Mouse (Mus musculus) large intestine, adult 2 months (tissue): Measurements from ENCODE around the gene Ufsp1. TPM values are rescaled to one million over a fixed set of nuclear protein-coding genes. Genes with fewer than 3 reads are reported as not detected.
"Not testable (repeated sequence)": the region's sequence is repeated elsewhere in the genome, so short reads cannot be mapped to it uniquely, and the experiment has no call there.

ENCODE experiments used
- DNase-seq: peaks from one replicate; pipeline ENCODE4 v3.0.0-alpha.2; 2012; ENCODE audit warnings: low read depth, low spot score
- WGBS: fragments of 180-500 bp; shearing (Covaris S2); methylation state at CpG from one replicate; pipeline ENCODE4 v1.1.7; 2018; 5-methylcytosine and 5-hydroxymethylcytosine counted together
- polyA plus RNA-seq: library from polyadenylated mRNA; depleted of rRNA; stranded (reverse); fragments of >200 nt; gene quantifications from 2 replicates; pipeline ENCODE4 v1.2.3, GENCODE M21; 2012; rRNA removed

Ufsp1 gene
- polyA plus RNA-seq: 10.4 and 13.2 TPM in 2 replicates

DNA sequence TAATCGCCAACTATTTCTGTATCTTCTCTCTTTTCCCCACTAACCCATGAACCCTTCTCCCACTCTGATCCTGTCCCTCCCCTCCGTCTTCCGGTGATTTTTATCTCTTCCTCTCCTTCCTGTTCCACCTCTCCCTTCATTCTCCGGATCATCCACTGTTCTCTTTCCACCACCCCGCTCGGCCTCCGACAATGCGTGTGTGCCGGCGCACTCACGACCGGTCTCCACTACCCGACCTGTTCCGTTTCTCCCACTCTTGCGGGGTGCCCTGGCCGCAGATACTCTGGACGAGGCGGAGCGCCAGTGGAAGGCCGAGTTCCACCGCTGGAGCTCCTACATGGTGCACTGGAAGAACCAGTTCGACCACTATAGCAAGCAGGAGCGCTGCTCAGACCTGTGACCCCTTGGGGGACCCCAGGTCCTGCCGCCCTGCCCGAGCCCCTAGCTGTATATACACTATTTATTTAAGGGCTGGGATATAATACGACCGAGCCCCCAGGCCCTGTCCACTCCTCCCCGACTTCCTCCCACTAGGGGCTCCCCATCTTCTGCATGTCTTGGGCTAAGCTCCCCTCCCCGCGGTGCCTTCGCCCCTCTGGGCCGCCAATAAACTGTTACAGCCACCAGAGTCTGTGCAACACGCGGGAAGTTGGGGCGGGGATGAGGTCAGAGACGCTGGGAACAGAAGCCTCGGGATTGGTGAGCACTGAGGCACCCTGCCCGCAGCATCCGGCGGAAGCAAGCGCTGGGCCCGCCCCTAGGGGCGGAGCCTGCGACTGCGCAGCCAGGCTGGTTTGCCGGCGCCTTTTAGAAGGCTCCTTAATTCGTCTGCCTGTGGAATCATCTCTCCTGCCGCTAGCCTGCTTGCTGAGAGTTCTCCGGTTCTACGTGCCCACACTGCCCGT is at the start of gene Ufsp1:
Ufsp1 (plus strand) TSS at position 791 of the 905 bp plus-strand sequence.
- WGBS: under 1% methylated on average over 52 of the region's 52 CpGs
- no peak for DNase-seq

DNA sequence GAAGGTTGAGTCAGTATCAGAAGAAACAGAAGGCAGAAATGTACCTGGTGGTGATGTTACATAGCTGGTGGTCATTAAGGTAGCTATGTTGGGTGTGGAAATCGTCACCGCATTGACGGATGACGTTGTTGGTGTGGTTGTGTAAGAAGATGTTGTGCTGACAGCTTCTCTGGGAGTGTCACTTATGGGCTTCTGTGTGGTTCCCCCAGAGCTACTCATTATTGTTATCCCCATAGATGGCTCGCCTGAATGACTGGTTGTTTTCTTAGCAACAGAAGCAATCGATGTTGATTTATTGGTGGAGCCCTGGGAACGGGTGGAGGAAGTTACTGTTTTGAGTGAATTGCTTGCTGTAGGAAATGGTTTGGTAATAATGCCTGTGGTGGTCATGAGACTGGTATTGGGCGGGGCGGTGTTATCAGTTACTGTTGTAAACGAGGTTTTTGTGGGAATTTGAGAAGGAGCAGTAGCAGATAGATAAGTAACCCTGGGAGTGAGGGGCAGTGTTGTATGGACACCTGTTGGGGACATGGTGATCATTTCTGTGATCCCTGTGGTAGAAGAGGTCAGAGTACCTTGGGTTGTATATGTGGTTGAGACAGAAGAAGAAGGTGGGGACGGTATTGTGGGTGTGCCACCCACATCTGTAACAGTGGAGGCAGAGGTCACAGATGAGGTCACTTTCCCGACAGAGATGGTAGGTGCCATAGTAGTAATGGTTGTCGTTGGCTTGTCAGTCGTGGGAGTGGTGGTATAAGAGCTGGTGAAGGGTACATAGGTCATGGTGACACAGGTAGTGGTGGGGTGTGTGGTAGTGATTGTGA is 30.3 kb upstream of the Ufsp1 start:
- DNase-seq: no peak
- 20% methylated on average over 14 of the region's 14 CpGs for WGBS

DNA sequence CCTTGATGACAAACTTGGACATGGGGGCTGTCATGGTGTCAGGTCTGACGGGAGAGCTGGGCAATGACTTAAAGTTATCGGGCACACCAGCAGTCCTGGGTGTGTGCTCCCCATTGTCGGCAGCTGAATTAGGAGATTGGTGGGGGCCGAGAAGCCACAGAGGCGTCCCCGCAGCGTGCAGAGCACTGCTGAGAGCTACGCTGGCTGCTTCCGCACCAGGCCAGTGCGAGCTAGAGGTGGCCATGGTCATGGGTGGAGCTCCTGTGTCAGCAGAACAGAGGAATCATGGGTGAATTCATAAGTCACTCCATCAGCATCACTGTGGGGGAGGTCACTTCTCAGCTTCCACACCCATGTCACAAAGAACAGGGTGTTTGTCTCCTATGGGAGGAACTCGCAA is 29.6 kb upstream of the Ufsp1 start:
- WGBS: 75% methylated on average over 11 of the region's 11 CpGs

DNA sequence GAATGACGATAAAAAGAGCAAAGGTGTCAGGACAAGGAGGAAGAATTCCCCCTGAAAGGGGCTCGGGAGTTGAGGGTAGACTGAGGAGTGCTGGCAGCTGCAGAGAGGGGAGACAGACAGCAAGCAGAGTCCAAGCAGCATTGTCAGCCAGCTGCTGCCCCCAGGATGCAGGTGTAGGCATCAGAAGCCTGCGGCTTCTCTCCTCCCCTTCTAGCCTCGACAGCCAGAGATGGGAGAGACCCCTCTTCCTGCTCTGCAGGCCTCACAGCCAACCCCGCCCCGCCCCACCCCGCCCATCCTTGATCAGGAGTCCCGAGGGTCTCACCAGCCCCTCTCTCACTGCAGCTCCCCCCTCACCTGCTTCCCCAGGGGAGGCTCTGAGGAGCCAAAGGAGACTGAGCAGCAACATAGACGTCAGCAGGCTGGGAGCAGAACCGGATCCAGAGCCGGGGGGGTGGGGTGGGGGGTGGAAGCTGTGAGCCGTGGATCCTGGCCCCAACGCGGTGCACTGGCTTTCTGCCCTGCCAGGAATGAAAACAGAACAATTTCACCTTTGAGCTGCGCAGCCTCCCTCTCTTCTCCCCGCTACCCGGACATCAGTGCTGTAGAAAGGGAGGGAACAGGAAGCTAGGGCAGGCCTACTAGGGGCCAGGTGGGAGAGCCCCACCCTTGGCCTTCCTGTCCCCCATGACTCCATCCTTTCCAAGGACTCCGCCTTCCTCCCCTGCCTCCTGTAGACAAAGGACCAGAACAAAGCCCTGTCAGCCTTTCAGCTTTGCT is 26.1 kb upstream of the Ufsp1 start:
- WGBS: 5% methylated on average over 18 of the region's 18 CpGs

More for the DNA sequence above, 29.6 kb upstream of the Ufsp1 start:
- no peak for DNase-seq

DNA sequence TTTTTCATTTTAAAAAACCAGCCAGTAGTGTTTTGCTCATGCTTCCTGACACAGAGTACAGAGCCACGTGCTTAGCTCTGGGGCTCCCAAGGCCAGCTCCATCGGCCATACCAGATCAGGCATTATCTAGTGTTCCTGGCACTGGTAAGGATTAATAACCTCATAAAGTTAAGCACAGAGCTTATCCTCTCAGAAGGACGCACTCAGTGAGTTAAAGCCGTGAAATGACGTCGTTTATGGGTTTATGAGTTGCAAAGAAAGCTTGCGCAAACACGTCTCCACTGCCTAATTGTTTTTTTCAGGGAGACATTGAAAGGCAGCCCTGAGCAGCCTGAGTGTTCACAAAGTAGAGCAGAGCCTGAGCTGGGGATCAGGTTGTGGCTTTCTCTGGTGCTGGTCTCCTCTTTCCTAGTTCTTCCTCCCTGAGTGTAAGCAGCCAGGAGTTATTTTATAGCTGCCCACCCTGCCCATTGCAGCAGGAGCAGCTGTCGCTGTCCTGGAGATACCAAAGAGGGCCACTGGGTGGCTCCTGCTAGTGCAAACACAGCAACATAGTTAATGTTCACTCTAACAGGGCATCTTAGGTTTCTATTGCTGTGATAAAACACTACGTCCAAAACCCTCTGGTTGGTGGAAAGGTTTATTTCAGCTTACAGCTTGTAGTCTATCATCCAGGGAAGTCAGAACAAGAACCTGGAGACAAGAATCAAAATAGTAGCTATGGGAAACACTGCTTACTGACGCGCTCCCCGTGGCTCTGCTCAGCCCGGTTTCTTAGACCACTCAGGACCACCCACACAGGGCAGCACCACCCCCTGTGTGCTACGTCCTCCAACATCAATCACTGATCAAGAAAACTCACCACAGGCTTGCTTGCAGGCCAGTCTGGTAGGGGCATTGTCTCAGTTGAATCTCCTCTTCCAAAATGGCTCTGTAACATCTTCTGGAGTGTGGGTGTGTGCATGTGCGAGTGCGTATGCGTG is 16.8 kb upstream of the Ufsp1 start:
- peak; percentile 95 for DNase-seq
- 10% methylated on average over 18 of the region's 18 CpGs for WGBS

More for the DNA sequence above, 26.1 kb upstream of the Ufsp1 start:
- DNase-seq: no peak

DNA sequence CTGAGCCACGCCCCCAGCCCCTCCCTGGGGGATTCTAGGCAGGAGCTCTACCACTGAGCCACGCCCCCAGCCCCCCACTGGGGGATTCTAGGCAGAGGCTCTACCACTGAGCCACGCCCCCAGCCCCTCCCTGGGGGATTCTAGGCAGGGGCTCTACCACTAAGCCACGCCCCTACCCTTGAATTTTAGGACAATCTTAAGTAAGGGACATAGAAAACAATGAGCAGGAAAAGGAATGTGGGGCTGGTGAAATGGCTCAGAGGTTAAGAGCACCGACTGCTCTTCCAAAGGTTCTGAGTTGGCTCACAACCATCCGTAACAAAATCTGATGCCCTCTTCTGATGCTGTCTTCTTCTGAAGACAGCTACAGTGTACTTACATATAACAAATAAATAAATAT is 10.0 kb upstream of the Ufsp1 start:
- not testable (repeated sequence) for DNase-seq
- 82% methylated on average over 5 of the region's 6 CpGs for WGBS

DNA sequence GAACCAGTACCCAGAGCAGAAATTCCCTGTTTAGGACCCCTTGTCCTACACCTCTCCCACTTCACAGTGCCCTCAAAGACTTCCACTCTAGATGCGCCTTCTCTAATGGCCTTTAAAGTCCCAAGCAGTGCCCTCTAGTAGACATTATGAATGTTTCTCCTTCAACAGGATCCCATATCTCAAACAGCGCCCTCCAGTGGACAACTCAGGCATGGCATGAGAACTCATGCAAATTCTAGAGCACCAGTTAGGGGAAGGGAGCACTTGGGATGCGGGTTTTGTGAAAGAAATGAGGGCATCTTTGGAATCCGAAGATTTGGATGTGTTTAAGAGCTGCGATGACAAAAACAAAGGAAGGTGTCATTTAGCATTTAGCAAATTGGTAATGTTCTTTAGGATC is 9.4 kb upstream of the Ufsp1 start:
- 64% methylated on average over 5 of the region's 5 CpGs for WGBS
- DNase-seq: no peak

DNA sequence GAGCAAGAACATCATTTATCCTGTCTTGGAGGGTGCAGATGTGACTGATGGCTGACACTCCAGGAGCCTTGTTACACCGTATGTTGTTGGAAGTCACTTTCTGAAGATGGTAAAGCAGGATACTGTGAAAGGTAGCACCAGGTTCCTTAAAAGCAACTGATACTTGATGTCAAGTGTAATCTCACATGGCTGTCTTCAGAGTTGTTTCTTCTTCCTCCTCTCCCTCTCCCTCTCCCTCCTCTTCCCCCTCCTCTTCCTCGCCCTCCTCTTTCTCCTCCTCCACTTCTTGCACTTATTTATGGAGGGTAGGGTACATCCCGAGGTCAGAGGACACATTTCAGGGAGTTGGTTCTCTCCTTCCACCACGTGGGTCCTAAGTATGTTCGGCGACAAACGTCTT is 8.4 kb upstream of the Ufsp1 start:
- DNase-seq: no peak
- 22% methylated on average over 7 of the region's 7 CpGs for WGBS

DNA sequence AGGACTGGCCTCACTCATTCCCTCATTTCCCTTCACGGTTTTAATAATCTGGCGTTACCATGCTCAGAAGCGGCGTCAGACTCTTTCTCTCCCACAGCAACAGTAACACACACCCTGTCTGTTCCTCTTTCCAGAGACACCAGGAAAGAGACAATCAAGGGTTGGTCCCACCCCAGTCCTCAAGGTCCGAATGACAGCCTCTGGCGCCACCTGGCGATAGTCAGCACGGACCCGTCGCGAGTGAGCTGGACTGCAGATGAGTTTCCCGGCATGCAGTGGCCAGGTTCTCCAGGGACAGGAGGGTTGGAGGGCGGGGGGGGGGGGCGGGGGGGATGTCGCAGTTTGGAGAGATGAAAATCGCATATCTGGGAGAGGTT is 7.8 kb upstream of the Ufsp1 start:
- WGBS: under 1% methylated on average over 15 of the region's 16 CpGs
- no peak for DNase-seq

DNA sequence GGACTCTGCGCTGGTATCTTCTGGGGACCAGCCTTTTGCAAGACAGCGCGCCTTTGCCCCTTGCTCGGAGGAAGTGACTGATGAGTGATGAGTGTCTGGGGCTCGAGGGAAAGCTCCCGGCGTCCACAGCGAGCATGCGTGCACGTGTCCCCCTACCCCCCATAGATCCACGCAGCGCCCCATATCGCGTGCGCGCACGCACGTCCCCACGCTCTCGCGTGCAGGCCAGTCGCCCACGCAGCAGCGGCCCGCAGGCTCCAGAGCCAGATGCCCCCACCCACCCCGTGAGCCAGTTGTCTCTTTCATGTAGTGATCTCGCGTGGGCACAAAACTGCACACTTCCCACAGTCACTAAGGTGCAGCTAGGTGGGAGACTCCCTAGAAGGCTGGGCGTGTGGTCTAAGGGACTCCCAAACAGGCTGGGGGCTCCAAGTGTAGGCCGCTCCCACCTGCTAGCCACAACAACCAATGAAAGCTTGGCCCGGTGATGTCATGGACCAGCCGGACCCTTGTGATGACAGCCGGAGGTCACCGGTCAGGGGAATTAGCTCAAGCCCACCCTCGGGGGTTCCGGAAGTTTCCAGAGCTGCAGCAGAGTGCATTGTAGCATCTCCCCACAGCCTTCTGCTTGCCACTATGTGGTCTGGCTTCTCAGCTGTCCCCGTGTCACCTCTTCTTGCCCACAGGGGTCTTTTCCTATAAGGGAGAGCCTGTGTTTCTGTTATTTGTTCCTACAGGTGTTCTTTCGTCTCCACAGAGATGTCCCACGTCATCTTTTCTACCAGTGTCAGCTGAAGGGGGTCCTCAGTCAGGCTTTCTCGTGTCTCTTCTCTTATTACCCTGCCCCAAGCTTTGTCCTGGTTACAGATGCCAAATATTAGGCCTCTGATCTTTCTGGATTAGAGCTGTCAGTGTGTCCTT is 7.1 kb upstream of the Ufsp1 start, which contains the start of gene Ache:
Ache (plus strand) TSS at position 488 of the 921 bp plus-strand sequence.
- no peak for DNase-seq
- WGBS: 10% methylated on average over 40 of the region's 40 CpGs

DNA sequence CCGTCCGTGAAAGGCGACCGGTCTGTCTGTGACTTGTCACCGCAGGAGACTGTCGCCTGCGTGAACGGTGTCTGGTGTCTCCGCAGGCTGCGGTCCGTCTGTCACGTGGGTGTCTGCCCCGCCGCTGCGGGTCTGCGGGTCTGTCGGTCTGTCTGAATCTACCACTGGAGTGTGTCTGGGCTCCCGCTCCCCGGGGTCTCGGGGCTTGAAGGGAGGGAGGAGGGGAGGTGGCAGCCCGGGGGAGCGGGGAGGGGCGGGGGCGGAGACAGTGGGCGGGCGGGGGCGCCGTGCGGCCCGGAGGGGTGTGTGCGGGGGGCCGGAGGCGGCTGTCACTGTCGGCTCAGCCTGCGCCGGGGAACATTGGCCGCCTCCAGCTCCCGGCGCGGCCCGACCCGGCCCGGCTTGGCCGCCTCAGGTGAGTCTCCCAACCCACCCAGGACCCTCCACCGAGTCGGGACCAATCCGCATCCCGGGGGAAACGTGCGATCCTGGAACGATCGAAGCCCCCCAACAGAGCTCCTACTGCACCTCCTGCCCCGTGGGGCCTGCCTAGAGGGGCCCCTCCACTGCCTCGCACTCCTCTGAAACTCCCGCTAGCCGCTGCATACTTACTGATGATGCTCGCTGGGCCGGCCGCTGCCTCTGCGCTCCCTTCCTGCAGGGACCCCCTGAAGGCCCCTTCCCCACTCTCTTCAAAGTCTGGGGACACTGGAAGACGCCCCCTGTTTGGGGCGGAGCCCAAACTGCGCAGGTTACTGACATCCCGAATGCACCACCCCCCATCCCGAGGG is 6.3 kb upstream of the Ufsp1 start:
- DNase-seq: no peak
- 3% methylated on average over 65 of the region's 65 CpGs for WGBS

DNA sequence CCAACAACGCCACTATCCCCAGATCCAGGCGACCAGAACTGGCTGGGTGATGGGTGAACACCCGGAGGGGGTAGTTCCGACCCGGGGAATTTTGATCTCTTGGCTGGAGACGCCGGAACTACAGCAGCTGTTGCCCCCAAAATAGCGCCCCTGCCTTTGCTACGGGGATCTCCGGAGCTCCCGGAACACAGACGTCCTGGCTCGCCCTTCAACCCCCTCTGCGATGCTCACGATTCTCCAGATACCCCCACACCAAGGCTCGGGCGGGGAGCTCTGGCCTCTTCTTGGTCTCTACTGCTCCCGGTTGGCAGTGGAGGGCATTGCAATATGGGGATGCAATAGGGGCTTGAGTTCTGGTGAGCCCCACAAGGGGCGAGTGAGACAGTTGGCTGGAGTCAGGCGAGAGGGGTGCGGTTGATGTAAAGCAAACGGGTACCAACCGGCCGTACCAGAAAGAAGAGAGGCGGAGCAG is 5.4 kb upstream of the Ufsp1 start:
- no peak for DNase-seq
- WGBS: 5% methylated on average over 25 of the region's 25 CpGs

DNA sequence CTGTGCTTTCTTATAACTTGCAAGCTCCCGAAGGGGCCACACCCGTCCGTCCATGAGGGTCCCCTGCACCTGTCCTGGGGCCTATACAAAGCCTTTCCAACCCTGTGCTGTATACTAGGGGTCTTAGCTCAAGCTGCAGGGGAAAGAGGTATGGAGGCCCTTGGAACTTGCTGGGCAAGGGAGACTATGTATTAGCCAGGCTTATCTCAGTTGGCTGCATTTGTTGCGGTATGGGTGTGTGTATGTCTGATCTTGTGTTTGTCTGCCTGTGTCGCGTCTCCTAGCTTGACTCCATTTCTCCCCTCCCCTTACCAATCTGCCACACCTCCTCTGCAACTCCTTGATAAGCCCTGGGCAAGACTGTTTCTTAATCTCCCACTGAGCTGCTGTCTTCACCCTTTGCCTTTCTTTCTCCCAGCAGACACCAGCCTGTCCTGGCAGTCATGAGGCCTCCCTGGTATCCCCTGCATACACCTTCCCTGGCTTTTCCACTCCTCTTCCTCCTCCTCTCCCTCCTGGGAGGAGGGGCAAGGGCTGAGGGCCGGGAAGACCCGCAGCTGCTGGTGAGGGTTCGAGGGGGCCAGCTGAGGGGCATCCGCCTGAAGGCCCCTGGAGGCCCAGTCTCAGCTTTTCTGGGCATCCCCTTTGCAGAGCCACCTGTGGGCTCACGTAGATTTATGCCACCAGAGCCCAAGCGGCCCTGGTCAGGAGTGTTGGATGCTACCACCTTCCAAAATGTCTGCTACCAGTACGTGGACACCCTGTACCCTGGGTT is 4.7 kb upstream of the Ufsp1 start:
- WGBS: 55% methylated on average over 13 of the region's 13 CpGs
- no peak for DNase-seq

DNA sequence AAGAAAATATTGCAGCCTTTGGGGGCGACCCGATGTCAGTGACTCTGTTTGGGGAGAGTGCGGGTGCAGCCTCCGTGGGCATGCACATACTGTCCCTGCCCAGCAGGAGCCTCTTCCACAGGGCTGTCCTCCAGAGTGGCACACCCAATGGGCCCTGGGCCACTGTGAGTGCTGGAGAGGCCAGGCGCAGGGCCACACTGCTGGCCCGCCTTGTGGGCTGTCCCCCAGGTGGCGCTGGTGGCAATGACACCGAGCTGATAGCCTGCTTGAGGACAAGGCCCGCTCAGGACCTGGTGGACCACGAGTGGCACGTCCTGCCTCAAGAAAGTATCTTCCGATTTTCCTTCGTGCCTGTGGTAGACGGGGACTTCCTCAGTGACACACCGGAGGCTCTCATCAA is 3.8 kb upstream of the Ufsp1 start:
- DNase-seq: no peak
- WGBS: 15% methylated on average over 15 of the region's 15 CpGs

DNA sequence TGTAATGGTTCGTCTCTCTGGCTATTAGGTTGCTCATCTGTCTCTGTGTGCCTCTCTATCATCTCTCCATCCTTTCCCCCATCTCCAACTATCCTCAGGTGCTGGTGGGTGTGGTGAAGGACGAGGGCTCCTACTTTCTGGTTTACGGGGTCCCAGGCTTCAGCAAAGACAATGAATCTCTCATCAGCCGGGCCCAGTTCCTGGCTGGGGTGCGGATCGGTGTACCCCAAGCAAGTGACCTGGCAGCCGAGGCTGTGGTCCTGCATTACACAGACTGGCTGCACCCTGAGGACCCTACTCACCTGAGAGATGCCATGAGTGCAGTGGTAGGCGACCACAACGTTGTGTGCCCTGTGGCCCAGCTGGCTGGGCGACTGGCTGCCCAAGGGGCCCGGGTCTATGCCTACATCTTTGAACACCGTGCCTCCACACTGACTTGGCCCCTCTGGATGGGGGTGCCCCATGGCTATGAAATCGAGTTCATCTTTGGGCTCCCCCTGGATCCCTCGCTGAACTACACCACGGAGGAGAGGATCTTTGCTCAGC is 3.0 kb upstream of the Ufsp1 start:
- DNase-seq: no peak
- WGBS: 74% methylated on average over 15 of the region's 15 CpGs

DNA sequence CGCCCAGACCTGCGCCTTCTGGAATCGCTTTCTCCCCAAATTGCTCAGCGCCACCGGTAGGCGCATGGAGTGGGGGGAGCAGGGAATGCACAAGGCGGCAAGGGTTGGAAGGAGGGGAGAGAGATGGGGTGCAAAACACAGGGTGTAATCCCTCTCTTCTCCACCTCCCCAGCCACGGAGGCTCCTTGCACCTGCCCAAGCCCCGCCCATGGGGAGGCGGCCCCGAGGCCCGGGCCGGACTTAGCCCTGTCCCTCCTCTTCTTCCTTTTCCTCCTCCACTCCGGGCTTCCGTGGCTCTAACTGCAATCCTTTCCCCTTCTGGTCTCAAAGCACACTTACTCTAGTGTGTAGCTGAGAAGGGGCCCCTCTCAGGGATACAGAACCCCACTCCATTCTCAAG is 1.1 kb upstream of the Ufsp1 start:
- under 1% methylated on average over 14 of the region's 15 CpGs for WGBS

More for the DNA sequence above, 1.1 kb upstream of the Ufsp1 start:
- no peak for DNase-seq
